Mouse (Mus musculus): ENCODE results near the gene Glb1l. TPM values are rescaled to one million over a fixed set of nuclear protein-coding genes. Genes with fewer than 3 reads are reported as not detected.

Gene Glb1l
- polyA plus RNA-seq, 1 experiment from 2014 or later, result 3.7 TPM

Small RNA genes lying within 50 kb of the gene (microRNA-seq; reads per million reads assigned to microRNA genes)
- gene Gm27943, result not detected

Other genes with a start within 250 kb of the Glb1l start
- 5.6 and 6.0 TPM in 2 replicates for gene Nhej1, start 85.6 kb downstream of the Glb1l start, polyA plus RNA-seq (2015; fragmentation: Nextera tagmentation; extraction: Ambion mirVana)
- gene Slc23a3, start 76.9 kb downstream of the Glb1l start, polyA plus RNA-seq (2015; fragmentation: Nextera tagmentation; extraction: Ambion mirVana), result 2.5 and 2.6 TPM in 2 replicates
- 46.2 and 51.1 TPM in 2 replicates for gene Cnppd1, start 68.1 kb downstream of the Glb1l start, polyA plus RNA-seq (2015; fragmentation: Nextera tagmentation; extraction: Ambion mirVana)
- gene Retreg2, start 68.0 kb downstream of the Glb1l start, polyA plus RNA-seq (2015; fragmentation: Nextera tagmentation; extraction: Ambion mirVana), result 47.7 and 52.7 TPM in 2 replicates
- gene Zfand2b, start 42.2 kb downstream of the Glb1l start, polyA plus RNA-seq (2015; fragmentation: Nextera tagmentation; extraction: Ambion mirVana), result 41.0 and 41.1 TPM in 2 replicates
- 55.5 and 56.5 TPM in 2 replicates for gene Abcb6, start 30.4 kb downstream of the Glb1l start, polyA plus RNA-seq (2015; fragmentation: Nextera tagmentation; extraction: Ambion mirVana)
- 9.2 and 12.0 TPM in 2 replicates for gene Ankzf1, start 18.7 kb downstream of the Glb1l start, polyA plus RNA-seq (2015; fragmentation: Nextera tagmentation; extraction: Ambion mirVana)
- 26.5 and 28.5 TPM in 2 replicates for gene Atg9a, start 18.6 kb downstream of the Glb1l start, polyA plus RNA-seq (2015; fragmentation: Nextera tagmentation; extraction: Ambion mirVana)
- gene Stk16, start within 50 bp of the Glb1l start, polyA plus RNA-seq (2015; fragmentation: Nextera tagmentation; extraction: Ambion mirVana), result 73.3 and 73.4 TPM in 2 replicates
- 336 and 355 TPM in 2 replicates for gene Tuba4a, start 9.1 kb upstream of the Glb1l start, polyA plus RNA-seq (2015; fragmentation: Nextera tagmentation; extraction: Ambion mirVana)
- 0.25 TPM in 1 of 2 replicates, not detected in the other for gene A630095N17Rik, start 21.3 kb upstream of the Glb1l start, polyA plus RNA-seq (2015; fragmentation: Nextera tagmentation; extraction: Ambion mirVana)
- 33.8 and 33.9 TPM in 2 replicates for gene Dnajb2, start 25.6 kb upstream of the Glb1l start, polyA plus RNA-seq (2015; fragmentation: Nextera tagmentation; extraction: Ambion mirVana)
- gene Ptprn, start 53.7 kb upstream of the Glb1l start, polyA plus RNA-seq (2015; fragmentation: Nextera tagmentation; extraction: Ambion mirVana), result 0.04 and 0.11 TPM in 2 replicates
- gene Resp18, start 67.6 kb upstream of the Glb1l start, polyA plus RNA-seq (2015; fragmentation: Nextera tagmentation; extraction: Ambion mirVana), result 0.15 TPM in 1 of 2 replicates, not detected in the other
- 52.4 and 52.7 TPM in 2 replicates for gene Dnpep, start 107.2 kb upstream of the Glb1l start, polyA plus RNA-seq (2015; fragmentation: Nextera tagmentation; extraction: Ambion mirVana)
- gene Des, start 149.5 kb upstream of the Glb1l start, polyA plus RNA-seq (2015; fragmentation: Nextera tagmentation; extraction: Ambion mirVana), result 7.2 and 13.9 TPM in 2 replicates
- gene Speg, start 164.5 kb upstream of the Glb1l start, polyA plus RNA-seq (2015; fragmentation: Nextera tagmentation; extraction: Ambion mirVana), result 7.6 and 8.0 TPM in 2 replicates
- gene Gmppa, start 225.1 kb upstream of the Glb1l start, polyA plus RNA-seq (2015; fragmentation: Nextera tagmentation; extraction: Ambion mirVana), result 32.5 and 35.7 TPM in 2 replicates
- 0.06 TPM in 1 of 2 replicates, not detected in the other for gene Asic4, start 239.6 kb upstream of the Glb1l start, polyA plus RNA-seq (2015; fragmentation: Nextera tagmentation; extraction: Ambion mirVana)